Comparison of ENCODE assay signal across 9 mouse cellular contexts in the genomic region with DNA sequence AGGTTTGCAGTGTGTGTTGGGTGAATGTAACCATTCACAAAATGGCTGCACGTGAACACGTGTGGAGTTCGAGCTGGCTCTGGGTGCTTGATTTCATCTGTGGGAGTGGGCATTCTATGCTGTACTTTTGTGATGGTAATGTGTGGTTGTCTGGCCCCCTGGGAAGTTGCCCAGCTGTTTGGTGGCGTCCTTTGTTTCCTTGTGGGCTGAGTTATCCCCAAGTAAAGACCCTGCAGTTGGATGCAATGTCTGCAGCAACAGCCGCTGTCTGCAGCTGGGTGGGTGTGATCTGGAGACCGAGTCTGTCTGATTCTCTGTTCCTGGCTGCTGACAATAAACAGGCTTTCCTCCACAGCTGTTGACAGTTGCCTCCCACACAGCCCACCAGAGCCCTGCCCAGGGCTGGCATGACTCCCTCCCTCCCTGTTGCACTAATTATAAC. TPM values are rescaled to one million over a fixed set of nuclear protein-coding genes. Genes with fewer than 3 reads are reported as not detected.
DNase-seq lines count a peak whose midpoint lies in the region; ATAC-seq lines count a peak whose summit lies in the region.
"Had no signal": no experiment of that assay in that cellular context is flagged by ENCODE, and none has a peak within 500 bp of the region (broad histone marks: within the 10 kb centered on the region; RNA-seq: fewer than 3 reads in every experiment).

No protein-coding gene starts in this region.

- no peaks in the 10 kb centered on the region for H3K4me1 ChIP-seq in kidney, embryonic 14.5 days (ENCODE audit: control insufficient read depth, insufficient read depth, low read length)
- 0 out of 2 replicates have a peak, but pooled peaks cover 2% of the 10 kb centered on the region for H3K4me1 ChIP-seq in limb, embryonic 11.5 days (ENCODE audit: control insufficient read depth, insufficient read depth, low read length)

- H3K27ac ChIP-seq in kidney, embryonic 14.5 days (ENCODE audit: low read depth, low read length) = no peak overlapping the region
- H3K27ac ChIP-seq in limb, embryonic 11.5 days (replicated peaks; ENCODE audit: low read depth, low read length) = 0 out of 2 replicates have a peak overlapping the region, but pooled peaks have one; percentile 50

- H3K36me3 ChIP-seq in kidney, embryonic 14.5 days (ENCODE audit: control insufficient read depth, insufficient read depth, low read length) = no peaks in the 10 kb centered on the region
- no peaks in the 10 kb centered on the region for H3K36me3 ChIP-seq in limb, embryonic 11.5 days (ENCODE audit: control insufficient read depth, insufficient read depth, low read length)
- H3K36me3 ChIP-seq: G1E had no signal

- DNase-seq in kidney, adult 11 months = no peak
- peak; percentile 92 for DNase-seq in R1 (ENCODE audit: low read depth, low spot score)
- peak; percentile 37 to 54 for DNase-seq in heart, adult 9 months (ENCODE audit: low spot score in 2 of 2)
- DNase-seq in limb, embryonic 11.5 days (ENCODE audit: low spot score) = peak; percentile 64
- DNase-seq in thymus, postnatal 4 days = no peak
- no peak for DNase-seq in adrenal gland, postnatal 4 days (ENCODE audit: low spot score in 2 of 2)

- H3K9me3 ChIP-seq in kidney, embryonic 14.5 days (ENCODE audit: control insufficient read depth, low read length) = no peaks in the 10 kb centered on the region
- no peaks in the 10 kb centered on the region for H3K9me3 ChIP-seq in limb, embryonic 11.5 days (ENCODE audit: control insufficient read depth, low read length)
- H3K9me3 ChIP-seq: G1E had no signal

- peak; percentile 84; the same call in 1 of the 2 replicates for ATAC-seq in kidney, embryonic 14.5 days (ENCODE audit: low FRiP score, low TSS enrichment)
- ATAC-seq in limb, embryonic 11.5 days (ENCODE audit: insufficient number of reproducible peaks, low FRiP score, low TSS enrichment, low read depth) = peak; percentile 83
- ATAC-seq in megakaryocyte progenitor cell, adult 5-6 weeks (replicated peaks; ENCODE audit: poor library complexity) = no peak

- no peak overlapping the region for H3K4me2 ChIP-seq in kidney, embryonic 14.5 days (replicated peaks; ENCODE audit: low read depth, low read length)
- H3K4me2 ChIP-seq in limb, embryonic 11.5 days (ENCODE audit: low read depth, severe bottlenecking) = 0 out of 2 replicates have a peak overlapping the region, but pooled peaks have one; percentile 16

- H3K27me3 ChIP-seq in kidney, embryonic 14.5 days (ENCODE audit: control insufficient read depth, insufficient read depth, low read length) = no peaks in the 10 kb centered on the region
- H3K27me3 ChIP-seq in limb, embryonic 11.5 days (ENCODE audit: control insufficient read depth, insufficient read depth, low read length) = no peaks in the 10 kb centered on the region

- H3K9ac ChIP-seq in kidney, embryonic 14.5 days (ENCODE audit: low read depth, low read length) = no peak overlapping the region
- H3K9ac ChIP-seq in limb, embryonic 11.5 days (ENCODE audit: low read length) = no peak overlapping the region

- WGBS in kidney, embryonic 14.5 days = 55% methylated on average over 6 of the region's 6 CpGs
- 43% methylated on average over 6 of the region's 6 CpGs for WGBS in limb, embryonic 11.5 days

- H3K4me3 ChIP-seq in kidney, embryonic 14.5 days (ENCODE audit: low read length) = no peak overlapping the region
- H3K4me3 ChIP-seq in limb, embryonic 11.5 days (ENCODE audit: low read depth, low read length) = no peak overlapping the region

RNA-seq across cellular contexts. Expression of gene Rtn4, which starts 56.0 kb away (rescaled TPM):
- 42.2 and 70.6 TPM in 2 replicates for polyA plus RNA-seq in kidney, embryonic 14.5 days (2014; fragmentation: Nextera tagmentation; extraction: Ambion mirVana)
- 56.3 and 60.7 TPM in 2 replicates for polyA plus RNA-seq in limb, embryonic 11.5 days (2014; fragmentation: Nextera tagmentation; extraction: Ambion mirVana)
- 61.2 and 72.2 TPM in 2 replicates for total RNA-seq in megakaryocyte progenitor cell, adult 5-6 weeks (2015)
- 64.1 and 72.3 TPM in 2 replicates for total RNA-seq in megakaryocyte progenitor cell, adult 5-6 weeks (2017)
- total RNA-seq in adrenal gland, postnatal 4 days (2021) = 100 to 1,000 TPM; 293 to 303 TPM

Comparison
In these comparisons a context has a peak if more than half of its experiments do, and no peak if none do; other contexts are left out.
1. DNase-seq: peak in R1 (single experiment), heart, adult 9 months (2 of 2) and limb, embryonic 11.5 days (single experiment); none in kidney, adult 11 months (single experiment), thymus, postnatal 4 days (single experiment) and adrenal gland, postnatal 4 days (0 of 2).
2. RNA of gene Rtn4, which starts 56.0 kb away (total RNA-seq): 293 to 303 TPM in adrenal gland, postnatal 4 days; 61.2 to 72.3 TPM in megakaryocyte progenitor cell, adult 5-6 weeks; every median in the first group is over 4 times any median in the second.